Comparison of ENCODE assay signal across 9 mouse cellular contexts in the genomic region with DNA sequence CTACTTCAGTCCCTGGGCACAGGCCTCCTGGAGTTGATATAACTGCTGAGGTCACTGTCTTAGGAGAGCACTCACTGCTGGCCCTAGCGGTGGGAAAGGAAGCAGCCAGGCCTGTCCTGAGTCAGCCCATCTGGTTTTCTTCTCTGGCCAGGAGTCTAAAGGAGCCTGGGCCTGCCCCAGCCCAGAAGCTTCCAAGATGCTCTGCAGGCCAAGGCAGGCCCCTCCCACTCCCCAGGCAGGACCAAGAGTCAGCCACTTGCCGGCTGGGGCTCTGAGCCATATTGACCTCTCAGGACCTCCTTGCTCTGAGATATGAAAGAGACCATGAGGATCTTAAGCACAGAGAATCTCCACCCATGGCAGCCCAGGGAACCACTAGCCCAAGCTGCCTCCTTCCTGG.
A peak's percentile ranks its signal among the peaks of the same experiment; 100 is the strongest.
DNase-seq lines count a peak whose midpoint lies in the region; ATAC-seq and TF ChIP-seq lines count a peak whose summit lies in the region.
"Had no signal": no experiment of that assay in that cellular context is flagged by ENCODE, and none has a peak within 500 bp of the region (broad histone marks: within the 10 kb centered on the region; RNA-seq: fewer than 3 reads in every experiment).

No protein-coding gene starts in this region.

- DNase-seq in adrenal gland, postnatal 14 days: peak; percentile 65
- no peak for DNase-seq in adrenal gland, adult 18-20 months (ENCODE audit: low spot score in 2 of 2)
- DNase-seq in cerebellum, adult 18-20 months: peak; percentile 42 to 47
- DNase-seq in lung, adult 2 months: no peak
- no peak for DNase-seq in right cerebral cortex, adult 2 months (ENCODE audit: low spot score in 2 of 2)
- DNase-seq in spleen, postnatal 10 days (ENCODE audit: low spot score in 2 of 2): no peak
- no peak for DNase-seq in layer of hippocampus, adult 2 months (ENCODE audit: low spot score in 2 of 2)
- DNase-seq: liver, embryonic 13.5 days had no signal

- H3K36me3 ChIP-seq in heart, embryonic 13.5 days: no peaks in the 10 kb centered on the region
- H3K36me3 ChIP-seq: liver, embryonic 13.5 days had no signal

- no peak for ATAC-seq in heart, embryonic 13.5 days (ENCODE audit: extremely low read depth, insufficient number of reproducible peaks, low FRiP score, low TSS enrichment)

- H3K27ac ChIP-seq in heart, embryonic 13.5 days (replicated peaks): peak overlapping the region; percentile 29
- no peak overlapping the region for H3K27ac ChIP-seq in layer of hippocampus, adult 2 months
- H3K27ac ChIP-seq: liver, embryonic 13.5 days had no signal

- H3K27me3 ChIP-seq in heart, embryonic 13.5 days (replicated peaks): no peaks in the 10 kb centered on the region
- H3K27me3 ChIP-seq: liver, embryonic 13.5 days had no signal

- H3K4me3 ChIP-seq in heart, embryonic 13.5 days: no peak overlapping the region
- no peak overlapping the region for H3K4me3 ChIP-seq in lung, adult 2 months (replicated peaks; ENCODE audit: extremely low read depth, low read depth, low read length)
- H3K4me3 ChIP-seq in layer of hippocampus, adult 2 months: no peak overlapping the region
- H3K4me3 ChIP-seq: liver, embryonic 13.5 days had no signal

- H3K9me3 ChIP-seq in heart, embryonic 13.5 days: no peaks in the 10 kb centered on the region
- H3K9me3 ChIP-seq: liver, embryonic 13.5 days had no signal

- no peak overlapping the region for H3K4me2 ChIP-seq in heart, embryonic 13.5 days
- H3K4me2 ChIP-seq: liver, embryonic 13.5 days had no signal

- TF ChIP-seq CTCF in lung, adult 2 months (IDR thresholded peaks at IDR 0.05; ENCODE audit: insufficient read depth, low read length): peak; percentile 38; the same call in 1 of the 2 replicates
- TF ChIP-seq CTCF in layer of hippocampus, adult 2 months (conservative IDR thresholded peaks at IDR 0.05): no peak

- WGBS in heart, embryonic 13.5 days: 16% methylated on average over 2 of the region's 2 CpGs
- 46% methylated on average over 2 of the region's 2 CpGs for WGBS in lung, adult 2 months

- peaks cover 56% of the 10 kb centered on the region for H3K4me1 ChIP-seq in heart, embryonic 13.5 days
- no peaks in the 10 kb centered on the region for H3K4me1 ChIP-seq in lung, adult 2 months (ENCODE audit: control insufficient read depth, insufficient read depth, low read length)
- H3K4me1 ChIP-seq: liver, embryonic 13.5 days had no signal

- TF ChIP-seq POLR2A in lung, adult 2 months (IDR thresholded peaks at IDR 0.05; ENCODE audit: borderline replicate concordance, extremely low read depth, low read depth, low read length): no peak

- peak overlapping the region; percentile 1; the same call in 1 of the 2 replicates for H3K9ac ChIP-seq in heart, embryonic 13.5 days
- H3K9ac ChIP-seq: liver, embryonic 13.5 days had no signal

Comparison
In these comparisons a context has a peak if more than half of its experiments do, and no peak if none do; other contexts are left out.
1. DNase-seq: peak in adrenal gland, postnatal 14 days (single experiment) and cerebellum, adult 18-20 months (2 of 2); none in adrenal gland, adult 18-20 months (0 of 2), lung, adult 2 months (single experiment), right cerebral cortex, adult 2 months (0 of 2), spleen, postnatal 10 days (0 of 2) and layer of hippocampus, adult 2 months (0 of 2).